Mouse (Mus musculus): ENCODE measurements around the gene Neil3. TPM values are rescaled to one million over a fixed set of nuclear protein-coding genes. Genes with fewer than 3 reads are reported as not detected.
A peak's percentile ranks its signal among the peaks of the same experiment; 100 is the strongest.

The Neil3 gene
- 25.9 and 27.9 TPM in 2 replicates for polyA plus RNA-seq (2016; fragmentation: Nextera tagmentation; extraction: Ambion mirVana)

DNA sequence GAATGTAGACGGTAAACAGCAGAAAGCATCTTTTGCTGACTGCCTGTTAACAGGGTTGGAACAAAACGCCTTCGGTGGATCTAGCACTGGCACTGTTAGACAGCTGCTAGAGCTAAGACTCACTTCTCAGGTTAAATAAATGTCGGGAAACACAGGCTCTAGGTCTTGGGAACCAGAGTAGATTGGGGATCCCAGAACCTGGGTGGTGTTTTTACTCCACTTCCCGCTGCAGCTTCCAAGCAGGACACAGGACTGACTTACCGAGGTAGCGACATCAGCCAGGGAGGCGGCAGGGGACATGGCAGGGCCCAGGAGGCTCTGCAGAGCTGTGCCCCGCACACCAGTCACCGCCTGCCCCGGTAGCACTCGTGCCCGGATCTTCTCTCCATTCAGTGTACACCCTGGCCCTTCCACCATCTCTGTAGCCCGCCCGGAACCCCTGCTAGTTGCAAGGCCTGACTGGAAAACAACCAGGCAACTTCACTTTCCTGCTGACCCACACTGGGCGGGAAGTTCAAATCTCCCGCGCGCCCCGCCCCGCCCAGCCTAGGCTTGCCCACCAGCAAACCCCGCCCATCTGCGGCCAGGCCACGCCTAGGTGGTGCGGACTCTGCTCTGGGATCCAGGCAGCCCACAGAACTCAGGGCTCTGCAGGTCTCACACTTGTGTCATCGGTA is at the start of gene Neil3:
Gene Neil3, minus strand, starts transcription at position 571 of the 677 bp plus-strand sequence.
- Histone ChIP-seq H3K4me1 (peaks cover 30% of the 10 kb centered on the region), H3K27me3 (ENCODE audit: poor library complexity, severe bottlenecking) (no peaks in the 10 kb centered on the region; the same call in 1 of the 2 replicates), H3K36me3 (replicated peaks) (no peaks in the 10 kb centered on the region), H3K27ac (peak within 1 kb of the TSS; percentile 89), H3K4me3 (peak within 1 kb of the TSS; percentile 70), H3K9me3 (no peaks in the 10 kb centered on the region)
- DNase-seq (ENCODE audit: extremely low spot score, low spot score) = peak; percentile 86
- WGBS = under 1% methylated on average over 26 of the region's 26 CpGs

DNA sequence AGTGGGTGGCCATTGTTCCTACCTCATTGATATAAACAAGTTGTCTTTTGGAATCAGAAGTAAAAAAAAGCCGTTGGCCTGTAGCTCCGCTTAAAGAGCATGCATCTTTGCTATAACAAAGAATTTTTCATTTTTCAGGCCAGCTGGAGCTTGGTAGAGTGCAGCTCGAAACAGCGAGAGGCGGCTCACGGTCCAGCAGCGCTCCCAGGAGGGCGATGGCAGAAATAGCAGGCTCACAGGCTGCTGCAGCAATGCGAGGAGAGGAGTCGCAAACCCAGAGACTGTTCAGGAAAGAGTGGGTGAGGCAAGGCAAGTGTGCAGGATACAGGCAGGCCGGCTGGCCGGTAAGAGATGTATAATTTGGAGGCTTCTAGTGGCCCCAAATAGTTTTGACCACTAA is 42.0 kb upstream of the Neil3 start:
- Histone ChIP-seq H3K27me3 (ENCODE audit: poor library complexity, severe bottlenecking) (no peaks in the 10 kb centered on the region), H3K9me3 (no peaks in the 10 kb centered on the region; the same call in 1 of the 2 replicates), H3K4me3 (no peak overlapping the region), H3K36me3 (replicated peaks) (no peaks in the 10 kb centered on the region), H3K4me1 (no peaks in the 10 kb centered on the region), H3K27ac (no peak overlapping the region)
- WGBS = 28% methylated on average over 12 of the region's 12 CpGs
- peak; percentile 51 for DNase-seq (ENCODE audit: extremely low spot score, low spot score)

GRCm38 (mm10) chr8:53663946-53664345 is 25.1 kb upstream of the Neil3 start:
- 37% methylated on average over 4 of the region's 4 CpGs for WGBS
- Histone ChIP-seq H3K4me3 (no peak overlapping the region), H3K36me3 (replicated peaks) (no peaks in the 10 kb centered on the region), H3K9me3 (no peaks in the 10 kb centered on the region), H3K4me1 (peaks cover 6% of the 10 kb centered on the region; the same call in 1 of the 2 replicates), H3K27ac (no peak overlapping the region), H3K27me3 (ENCODE audit: poor library complexity, severe bottlenecking) (no peaks in the 10 kb centered on the region)
- peak; percentile 60 for DNase-seq (ENCODE audit: extremely low spot score, low spot score)

DNA sequence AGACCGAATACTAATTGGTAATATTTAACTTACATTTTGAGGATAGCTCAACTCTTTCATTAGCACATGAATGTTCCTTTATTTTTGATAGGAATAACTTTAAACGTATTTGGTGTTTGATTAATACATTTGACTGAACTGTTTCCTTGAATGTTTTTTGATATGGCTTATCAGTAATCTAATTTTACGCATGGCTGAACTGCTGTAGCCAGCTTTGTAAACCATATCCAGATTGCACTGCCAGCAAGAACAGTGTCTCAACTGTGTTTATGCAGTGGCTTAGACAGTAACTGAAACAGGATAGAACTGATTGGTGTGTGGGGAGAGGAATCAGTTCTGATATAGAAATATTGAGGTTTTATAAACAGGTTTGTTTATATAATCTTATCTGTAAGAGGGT is 22.6 kb upstream of the Neil3 start:
- Histone ChIP-seq H3K27ac (no peak overlapping the region), H3K4me1 (peaks cover 6% of the 10 kb centered on the region; the same call in 1 of the 2 replicates), H3K27me3 (ENCODE audit: poor library complexity, severe bottlenecking) (no peaks in the 10 kb centered on the region), H3K4me3 (no peak overlapping the region), H3K36me3 (replicated peaks) (no peaks in the 10 kb centered on the region), H3K9me3 (no peaks in the 10 kb centered on the region)
- no peak for DNase-seq (ENCODE audit: extremely low spot score, low spot score)
- WGBS = 78% methylated on average over 3 of the region's 3 CpGs

- Histone ChIP-seq H3K4me1 (peaks cover under 1% of the 10 kb centered on the region; the same call in 1 of the 2 replicates), H3K4me3 (no peak overlapping the region), H3K36me3 (replicated peaks) (0 out of 2 replicates have a peak, but pooled peaks cover 2% of the 10 kb centered on the region), H3K9me3 (peaks cover 6% of the 10 kb centered on the region; the same call in 1 of the 2 replicates), H3K27me3 (ENCODE audit: poor library complexity, severe bottlenecking) (no peaks in the 10 kb centered on the region; the same call in 1 of the 2 replicates), H3K27ac (no peak overlapping the region)
- WGBS = 89% methylated on average over 4 of the region's 4 CpGs
- DNase-seq (ENCODE audit: extremely low spot score, low spot score) = no peak
These were observed 8.2 kb downstream of the Neil3 start for GRCm38 (mm10) chr8:53630618-53631017.

- Histone ChIP-seq H3K27me3 (ENCODE audit: poor library complexity, severe bottlenecking) (no peaks in the 10 kb centered on the region), H3K4me3 (no peak overlapping the region), H3K4me1 (no peaks in the 10 kb centered on the region), H3K9me3 (peaks cover 6% of the 10 kb centered on the region; the same call in 1 of the 2 replicates), H3K36me3 (replicated peaks) (0 out of 2 replicates have a peak, but pooled peaks cover 2% of the 10 kb centered on the region), H3K27ac (no peak overlapping the region)
- 87% methylated on average over 4 of the region's 4 CpGs for WGBS
- DNase-seq (ENCODE audit: extremely low spot score, low spot score) = no peak
These were observed 9.9 kb downstream of the Neil3 start for GRCm38 (mm10) chr8:53628864-53629415.

DNA sequence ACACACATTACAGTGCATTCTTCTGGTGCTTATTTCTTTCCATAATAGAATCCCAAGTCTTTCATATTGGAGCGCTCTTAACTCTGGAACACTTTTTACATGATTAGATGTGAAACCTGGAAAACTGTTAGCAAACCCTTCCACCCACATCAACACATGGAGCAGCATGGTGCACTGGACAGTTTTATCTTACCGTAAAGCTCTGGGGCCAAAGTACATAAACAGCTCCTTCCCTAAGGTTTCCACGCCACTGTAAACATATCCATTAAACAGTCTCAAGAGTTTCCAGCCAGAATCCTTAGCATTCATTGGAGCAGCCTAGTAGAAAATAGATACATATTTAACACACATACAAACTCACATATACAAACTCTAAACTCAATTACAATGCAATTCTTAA is 15.4 kb downstream of the Neil3 start:
- peaks cover 11% of the 10 kb centered on the region for H3K36me3 ChIP-seq (replicated peaks)
- DNase-seq (ENCODE audit: extremely low spot score, low spot score) = no peak
- WGBS = 95% methylated on average over 3 of the region's 3 CpGs
- H3K27me3 ChIP-seq (ENCODE audit: poor library complexity, severe bottlenecking) = no peaks in the 10 kb centered on the region
- H3K4me3 ChIP-seq = no peak overlapping the region
- H3K4me1 ChIP-seq = no peaks in the 10 kb centered on the region
- H3K9me3 ChIP-seq = peaks cover 6% of the 10 kb centered on the region; the same call in 1 of the 2 replicates
- no peak overlapping the region for H3K27ac ChIP-seq

DNA sequence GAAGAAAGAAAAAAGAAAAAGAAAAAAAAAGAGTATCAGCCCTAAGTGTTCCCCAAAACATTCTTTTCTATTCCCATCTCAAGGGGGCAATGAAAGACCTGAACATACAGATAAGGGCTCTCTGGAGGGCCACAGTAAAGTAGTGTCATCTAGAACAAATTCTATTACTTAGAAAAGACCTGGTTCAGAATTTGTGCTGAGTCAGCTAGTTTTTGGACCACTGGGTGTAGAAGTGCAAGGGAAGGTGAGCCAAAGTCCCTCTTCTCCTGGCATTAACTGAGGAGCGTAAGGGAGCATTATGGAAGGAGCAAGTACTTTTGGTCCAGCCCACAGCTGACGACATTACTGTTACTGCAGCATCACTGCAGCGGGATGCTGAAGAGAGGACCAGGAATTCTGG is 19.7 kb downstream of the Neil3 start:
- no peak overlapping the region for H3K4me3 ChIP-seq
- H3K27ac ChIP-seq = no peak overlapping the region
- WGBS = 98% methylated on average over 3 of the region's 3 CpGs
- DNase-seq (ENCODE audit: extremely low spot score, low spot score) = no peak
- H3K4me1 ChIP-seq = no peaks in the 10 kb centered on the region
- no peaks in the 10 kb centered on the region for H3K9me3 ChIP-seq
- H3K27me3 ChIP-seq (ENCODE audit: poor library complexity, severe bottlenecking) = no peaks in the 10 kb centered on the region
- peaks cover 18% of the 10 kb centered on the region for H3K36me3 ChIP-seq (replicated peaks)

GRCm38 (mm10) chr8:53614288-53614646 is 24.6 kb downstream of the Neil3 start:
- no peak for DNase-seq (ENCODE audit: extremely low spot score, low spot score)
- Histone ChIP-seq H3K4me3 (no peak overlapping the region), H3K4me1 (no peaks in the 10 kb centered on the region), H3K27ac (no peak overlapping the region), H3K36me3 (replicated peaks) (peaks cover 8% of the 10 kb centered on the region; the same call in 1 of the 2 replicates), H3K27me3 (ENCODE audit: poor library complexity, severe bottlenecking) (no peaks in the 10 kb centered on the region), H3K9me3 (no peaks in the 10 kb centered on the region)
- 93% methylated on average over 8 of the region's 8 CpGs for WGBS

DNA sequence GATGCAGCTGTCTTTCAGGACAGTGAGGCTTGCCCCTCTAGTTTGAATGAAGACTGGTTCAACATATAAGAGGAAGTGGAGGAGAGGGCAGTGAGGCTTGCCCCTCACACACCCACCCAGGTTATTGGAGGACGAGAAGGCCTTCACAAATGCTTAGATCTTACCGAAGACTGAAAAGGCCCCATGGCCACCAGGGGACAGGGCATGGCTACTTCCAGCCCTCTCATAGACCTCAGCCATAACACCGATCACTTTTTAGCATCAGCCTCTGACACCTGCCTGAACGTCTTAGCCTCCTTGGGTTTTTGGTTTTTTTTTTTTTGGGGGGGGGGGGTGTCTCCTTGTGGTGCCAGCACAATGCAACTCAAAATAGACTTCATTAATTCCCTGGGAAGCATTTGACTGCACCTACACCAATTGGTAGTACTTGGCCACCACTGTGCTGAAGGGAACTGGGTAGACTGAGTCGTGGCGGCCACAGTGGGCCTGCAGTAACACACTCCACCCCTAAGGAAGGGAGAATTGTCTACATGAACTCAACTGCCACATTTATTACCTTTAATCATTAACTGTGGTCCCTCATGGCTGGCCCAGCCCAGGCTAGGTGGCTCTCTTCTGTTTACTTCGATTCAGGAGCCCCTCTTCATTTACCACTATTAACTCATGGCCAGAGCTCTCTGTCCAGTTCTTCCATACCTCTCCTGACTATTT is 25.1 kb downstream of the Neil3 start:
- no peaks in the 10 kb centered on the region for H3K27me3 ChIP-seq (ENCODE audit: poor library complexity, severe bottlenecking)
- H3K9me3 ChIP-seq = no peaks in the 10 kb centered on the region
- H3K27ac ChIP-seq = no peak overlapping the region
- no peak for DNase-seq (ENCODE audit: extremely low spot score, low spot score)
- H3K36me3 ChIP-seq (replicated peaks) = peaks cover 8% of the 10 kb centered on the region; the same call in 1 of the 2 replicates
- 95% methylated on average over 7 of the region's 7 CpGs for WGBS
- no peak overlapping the region for H3K4me3 ChIP-seq
- no peaks in the 10 kb centered on the region for H3K4me1 ChIP-seq

DNA sequence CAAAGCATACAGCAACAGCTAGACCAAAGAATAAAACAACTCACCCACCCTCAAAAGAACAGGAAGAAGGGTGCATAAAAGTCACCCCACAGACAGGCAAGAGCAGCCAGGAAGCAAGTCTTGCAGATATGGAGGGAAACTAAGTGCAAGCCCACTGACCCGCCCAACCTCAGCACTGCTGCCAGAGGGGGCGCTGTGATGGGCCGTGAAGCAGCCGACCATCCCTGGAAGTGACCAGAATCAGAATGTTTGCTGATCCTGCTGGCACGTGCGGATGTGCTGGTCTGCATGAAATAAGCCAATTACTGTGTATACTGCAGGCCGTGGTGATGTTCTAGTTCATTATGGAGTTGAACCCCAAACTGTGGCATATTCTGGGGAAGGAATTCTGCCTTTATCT is 26.6 kb downstream of the Neil3 start:
- DNase-seq (ENCODE audit: extremely low spot score, low spot score) = no peak
- Histone ChIP-seq H3K27me3 (ENCODE audit: poor library complexity, severe bottlenecking) (no peaks in the 10 kb centered on the region), H3K36me3 (replicated peaks) (peaks cover 8% of the 10 kb centered on the region; the same call in 1 of the 2 replicates), H3K27ac (no peak overlapping the region), H3K4me1 (no peaks in the 10 kb centered on the region), H3K9me3 (no peaks in the 10 kb centered on the region), H3K4me3 (no peak overlapping the region)
- 71% methylated on average over 7 of the region's 7 CpGs for WGBS

GRCm38 (mm10) chr8:53607040-53607439 is 31.8 kb downstream of the Neil3 start:
- Histone ChIP-seq H3K36me3 (replicated peaks) (peaks cover 12% of the 10 kb centered on the region), H3K4me1 (no peaks in the 10 kb centered on the region), H3K27me3 (ENCODE audit: poor library complexity, severe bottlenecking) (no peaks in the 10 kb centered on the region), H3K27ac (no peak overlapping the region), H3K4me3 (no peak overlapping the region), H3K9me3 (no peaks in the 10 kb centered on the region)
- WGBS = 38% methylated on average over 3 of the region's 3 CpGs
- DNase-seq (ENCODE audit: extremely low spot score, low spot score) = peak; percentile 27

- 96% methylated on average over 5 of the region's 5 CpGs for WGBS
- Histone ChIP-seq H3K36me3 (replicated peaks) (peaks cover 14% of the 10 kb centered on the region), H3K27me3 (ENCODE audit: poor library complexity, severe bottlenecking) (no peaks in the 10 kb centered on the region), H3K27ac (no peak overlapping the region), H3K9me3 (no peaks in the 10 kb centered on the region), H3K4me3 (no peak overlapping the region), H3K4me1 (no peaks in the 10 kb centered on the region)
- no peak for DNase-seq (ENCODE audit: extremely low spot score, low spot score)
These were observed 34.0 kb downstream of the Neil3 start for GRCm38 (mm10) chr8:53604906-53605305.
